In the genomic region with DNA sequence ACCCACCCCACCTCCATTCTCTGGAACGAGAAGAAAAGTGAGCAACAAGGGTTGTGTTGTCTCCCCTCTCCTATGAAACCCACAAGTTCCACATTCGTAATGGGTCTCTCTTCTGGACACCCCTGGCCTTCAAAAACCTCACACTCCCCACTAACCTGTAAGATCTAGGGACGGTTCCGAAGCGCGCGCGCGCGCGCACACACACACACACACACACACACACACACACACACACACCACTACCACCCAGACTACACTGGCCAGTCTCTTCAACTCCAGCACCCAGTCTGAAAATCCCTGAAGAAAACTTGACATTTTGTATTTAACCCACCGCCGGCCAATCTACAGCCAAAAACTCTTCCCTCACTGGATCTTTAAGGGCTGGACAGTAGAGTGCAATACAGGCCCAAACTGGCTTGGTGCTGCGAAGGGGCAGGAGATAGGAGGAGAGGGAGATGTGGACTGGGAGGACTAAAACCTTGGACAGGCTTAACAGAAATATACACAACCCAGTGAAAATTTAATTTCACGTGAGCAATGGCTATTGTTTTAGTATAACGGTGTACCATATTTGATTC, we compare ENCODE assay signal across 12 mouse cellular contexts. TPM values are rescaled to one million over a fixed set of nuclear protein-coding genes. Genes with fewer than 3 reads are reported as not detected.
A peak's percentile ranks its signal among the peaks of the same experiment; 100 is the strongest.
DNase-seq lines count a peak whose midpoint lies in the region; ATAC-seq lines count a peak whose summit lies in the region.
"Had no signal": no experiment of that assay in that cellular context is flagged by ENCODE, and none has a peak within 500 bp of the region (broad histone marks: within the 10 kb centered on the region; RNA-seq: fewer than 3 reads in every experiment).

TSS of gene Vsx1 (minus strand) at position 138 of the 578 bp plus-strand sequence.

- peaks cover 7% of the 10 kb centered on the region for H3K4me1 ChIP-seq in heart, embryonic 11.5 days (ENCODE audit: control insufficient read depth, insufficient read depth, low read length)
- H3K4me1 ChIP-seq in brown adipose tissue, adult 24 weeks (ENCODE audit: control insufficient read depth, insufficient read depth, insufficient read length, low read length): no peaks in the 10 kb centered on the region
- peaks cover 13% of the 10 kb centered on the region for H3K4me1 ChIP-seq in hindbrain, embryonic 13.5 days (replicated peaks)
- peaks cover 8% of the 10 kb centered on the region; the same call in 1 of the 2 replicates for H3K4me1 ChIP-seq in midbrain, embryonic 11.5 days (ENCODE audit: control insufficient read depth, insufficient read depth, low read length)

- H3K4me2 ChIP-seq in heart, embryonic 11.5 days: peak within 1 kb of the TSS; percentile 81
- peak within 1 kb of the TSS; percentile 75 for H3K4me2 ChIP-seq in hindbrain, embryonic 13.5 days
- peak within 1 kb of the TSS; percentile 69 for H3K4me2 ChIP-seq in midbrain, embryonic 11.5 days

- H3K36me3 ChIP-seq in heart, embryonic 11.5 days (ENCODE audit: control insufficient read depth, insufficient read depth, low read length): no peaks in the 10 kb centered on the region
- no peaks in the 10 kb centered on the region for H3K36me3 ChIP-seq in hindbrain, embryonic 13.5 days
- H3K36me3 ChIP-seq in midbrain, embryonic 11.5 days (ENCODE audit: control insufficient read depth, insufficient read depth, low read length): no peaks in the 10 kb centered on the region

- H3K9ac ChIP-seq in heart, embryonic 11.5 days (ENCODE audit: low read depth, low read length): peak within 1 kb of the TSS; percentile 46; the same call in 1 of the 2 replicates
- peak within 1 kb of the TSS; percentile 71 for H3K9ac ChIP-seq in hindbrain, embryonic 13.5 days
- H3K9ac ChIP-seq in midbrain, embryonic 11.5 days (ENCODE audit: low read length): peak within 1 kb of the TSS; percentile 41

- 44% methylated on average over 16 of the region's 16 CpGs for WGBS in heart, embryonic 11.5 days (ENCODE audit: insufficient replicate concordance)
- WGBS in hindbrain, embryonic 13.5 days: 44% methylated on average over 16 of the region's 16 CpGs
- 37% methylated on average over 16 of the region's 16 CpGs for WGBS in midbrain, embryonic 11.5 days

- DNase-seq in heart, adult 8-10 months (ENCODE audit: low spot score): no peak
- DNase-seq in midbrain, embryonic 11.5 days (ENCODE audit: low spot score, missing footprints): peak; percentile 89
- no peak for DNase-seq in layer of hippocampus, adult 9-10 months (ENCODE audit: low spot score)

- ATAC-seq in heart, embryonic 11.5 days (replicated peaks; ENCODE audit: insufficient number of reproducible peaks, low FRiP score, low TSS enrichment): no peak
- ATAC-seq in hindbrain, embryonic 13.5 days (ENCODE audit: low FRiP score): peak; percentile 53; the same call in 1 of the 2 replicates
- ATAC-seq in midbrain, embryonic 11.5 days (ENCODE audit: low FRiP score): peak; percentile 30; the same call in 1 of the 2 replicates
- ATAC-seq in megakaryocyte progenitor cell, adult 5-6 weeks (replicated peaks; ENCODE audit: poor library complexity): no peak
- no peak for ATAC-seq in erythroid progenitor cell, adult 5-6 weeks (replicated peaks; ENCODE audit: low FRiP score, poor library complexity, severe bottlenecking)

- peak within 1 kb of the TSS; percentile 48 for H3K4me3 ChIP-seq in heart, embryonic 11.5 days (ENCODE audit: low read depth, low read length)
- H3K4me3 ChIP-seq in brown adipose tissue, adult 24 weeks (ENCODE audit: insufficient read depth, low read depth, low read length): peak within 1 kb of the TSS; percentile 34
- peak within 1 kb of the TSS; percentile 45 for H3K4me3 ChIP-seq in hindbrain, embryonic 13.5 days
- peak within 1 kb of the TSS; percentile 36 for H3K4me3 ChIP-seq in midbrain, embryonic 11.5 days (ENCODE audit: low read depth, low read length)

- no peak within 1 kb of the TSS for H3K27ac ChIP-seq in heart, embryonic 11.5 days (ENCODE audit: low read depth, low read length)
- H3K27ac ChIP-seq in brown adipose tissue, adult 24 weeks (replicated peaks; ENCODE audit: low read depth, low read length): no peak within 1 kb of the TSS
- H3K27ac ChIP-seq in hindbrain, embryonic 13.5 days: no peak within 1 kb of the TSS
- no peak within 1 kb of the TSS for H3K27ac ChIP-seq in midbrain, embryonic 11.5 days (ENCODE audit: low read depth, low read length)

- no peaks in the 10 kb centered on the region for H3K9me3 ChIP-seq in heart, embryonic 11.5 days (replicated peaks; ENCODE audit: control insufficient read depth, low read length)
- no peaks in the 10 kb centered on the region for H3K9me3 ChIP-seq in hindbrain, embryonic 13.5 days
- no peaks in the 10 kb centered on the region for H3K9me3 ChIP-seq in midbrain, embryonic 11.5 days (ENCODE audit: control insufficient read depth, low read length)

- peaks cover 64% of the 10 kb centered on the region for H3K27me3 ChIP-seq in heart, embryonic 11.5 days (ENCODE audit: control insufficient read depth, insufficient read depth, low read length)
- H3K27me3 ChIP-seq in hindbrain, embryonic 13.5 days: peaks cover 89% of the 10 kb centered on the region
- peaks cover 46% of the 10 kb centered on the region for H3K27me3 ChIP-seq in midbrain, embryonic 11.5 days (ENCODE audit: control insufficient read depth, insufficient read depth, low read length)

RNA-seq across cellular contexts. Expression of gene Vsx1, which starts in this region (rescaled TPM):
- not detected in 2 replicates for polyA plus RNA-seq in heart, embryonic 11.5 days (2014; fragmentation: Nextera tagmentation; extraction: Ambion mirVana)
- total RNA-seq in heart, adult 8-10 months (2022): under 1 TPM; 0.09 to 0.13 (median 0.12) TPM
- not detected in 2 replicates for polyA plus RNA-seq in brown adipose tissue, adult 24 weeks (2012; ENCODE audit: insufficient read depth, insufficient read length, missing spikeins)
- 0.18 and 0.61 TPM in 2 replicates for polyA plus RNA-seq in hindbrain, embryonic 13.5 days (2015; fragmentation: Nextera tagmentation; extraction: Ambion mirVana)
- polyA plus RNA-seq in midbrain, embryonic 11.5 days (2014; fragmentation: Nextera tagmentation; extraction: Ambion mirVana): 0.31 and 0.33 TPM in 2 replicates
- not detected in 2 replicates for total RNA-seq in megakaryocyte progenitor cell, adult 5-6 weeks (2015)
- not detected in 2 replicates for total RNA-seq in megakaryocyte progenitor cell, adult 5-6 weeks (2017)
- total RNA-seq in erythroid progenitor cell, adult 5-6 weeks (2015; ENCODE audit: low replicate concordance): not detected in 2 replicates
- total RNA-seq in erythroid progenitor cell, adult 5-6 weeks (2017; ENCODE audit: low replicate concordance): 0.51 TPM in 1 of 2 replicates, not detected in the other
- total RNA-seq: adrenal gland, adult 18-20 months; common myeloid progenitor, adult 5-6 weeks; megakaryocyte-erythroid progenitor cell, adult 5-6 weeks had no signal
- polyA plus RNA-seq: C2C12 had no signal

Comparison
In these comparisons a context has a peak if more than half of its experiments do, and no peak if none do; other contexts are left out.
1. Peak in ATAC-seq, H3K4me3 ChIP-seq, H3K9ac ChIP-seq and H3K4me2 ChIP-seq in hindbrain, embryonic 13.5 days; RNA of the gene not detected or under 1 TPM.
2. Peak in DNase-seq, ATAC-seq, H3K4me3 ChIP-seq, H3K9ac ChIP-seq and H3K4me2 ChIP-seq in midbrain, embryonic 11.5 days; RNA of the gene not detected or under 1 TPM.